Mouse (Mus musculus) heart, adult 2 months (tissue): ENCODE data around the gene Mvp.

Source experiments
- EP300 ChIP-seq: fragments of 200-500 bp; IDR thresholded peaks from 2 replicates; pipeline ENCODE4 v1.6.1; 2011; ENCODE audit warnings: low read depth, low read length, control low read depth; ENCODE audit not compliant: insufficient read depth
- POLR2A ChIP-seq: fragments of 200-500 bp; IDR thresholded peaks from 2 replicates; pipeline ENCODE4 v1.6.1; 2011; ENCODE audit warnings: mild to moderate bottlenecking, low read depth, low read length, control low read depth; ENCODE audit not compliant: insufficient read depth

- no peak for TF ChIP-seq POLR2A
- no peak for TF ChIP-seq EP300
Measured at GRCm38 (mm10) chr7:126959780-126960179, 54.6 kb downstream of the Mvp start.
